Mouse (Mus musculus) stomach, embryonic 16.5 days (tissue): ENCODE results near the gene Hdac8. TPM values are rescaled to one million over a fixed set of nuclear protein-coding genes. Genes with fewer than 3 reads are reported as not detected.

Experiments
- ATAC-seq: fragments of 200-750 bp; cut with Nextera tagmentation; 2 replicates; pipeline ENCODE4 v1.8.0; 2017; ENCODE audit warnings: moderate number of reproducible peaks, moderate TSS enrichment; ENCODE audit not compliant: insufficient read depth, low FRiP score
- H3K27ac ChIP-seq: fragments of 300-500 bp; sonication (generic); 2 replicates; pipeline ENCODE4 v1.5.1; 2014; ENCODE audit warnings: low read length
- H3K27me3 ChIP-seq: fragments of 300-500 bp; sonication (generic); 2 replicates; pipeline ENCODE4 v1.6.1; 2014; ENCODE audit warnings: low read length, control low read depth, mixed read lengths; ENCODE audit not compliant: control insufficient read depth, insufficient read depth
- H3K36me3 ChIP-seq: fragments of 300-500 bp; sonication (generic); 2 replicates; pipeline ENCODE4 v1.6.1; 2014; ENCODE audit warnings: low read length; ENCODE audit not compliant: control insufficient read depth, insufficient read depth
- H3K4me1 ChIP-seq: fragments of 300-500 bp; sonication (generic); 2 replicates; pipeline ENCODE4 v1.6.1; 2014; ENCODE audit warnings: low read length, control low read depth, mixed read lengths; ENCODE audit not compliant: control insufficient read depth, insufficient read depth
- H3K4me2 ChIP-seq: fragments of 300-500 bp; sonication (generic); 2 replicates; pipeline ENCODE4 v1.6.1; 2014; ENCODE audit warnings: low read depth, low read length, mixed read lengths
- H3K4me3 ChIP-seq: fragments of 300-500 bp; sonication (generic); replicated peaks from 2 replicates; pipeline ENCODE4 v1.5.1; 2014; ENCODE audit warnings: mild to moderate bottlenecking, low read length
- H3K9ac ChIP-seq: fragments of 300-500 bp; sonication (generic); 2 replicates; pipeline ENCODE4 v1.6.1; 2014; ENCODE audit warnings: low read length
- H3K9me3 ChIP-seq: fragments of 300-500 bp; sonication (generic); replicated peaks from 2 replicates; pipeline ENCODE4 v1.6.1; 2016; ENCODE audit warnings: low read length, control low read depth; ENCODE audit not compliant: control insufficient read depth
- WGBS: fragments of 180-500 bp; shearing (Covaris S2); extraction: QIAGEN DNeasy Blood & Tissue Kit; methylation state at CpG from one replicate; pipeline ENCODE4 v1.1.7; 2014; 5-methylcytosine and 5-hydroxymethylcytosine counted together
- microRNA-seq: library from miRNA; unstranded; fragments of <30 nt; microRNA quantifications from one replicate; pipeline ENCODE4, GENCODE M21; 2016
- polyA plus RNA-seq: library from polyadenylated mRNA; unstranded; fragments of >200 nt; fragmentation: Nextera tagmentation; extraction: Ambion mirVana; gene quantifications from 2 replicates; pipeline ENCODE4 v1.2.1, GENCODE M21; 2015

Gene Hdac8
- polyA plus RNA-seq, 1 experiment from 2014 or later, result 9.2 TPM

GRCm38 (mm10) chrX:102251221-102251936, 253.8 kb downstream of the Hdac8 start:
- H3K36me3 ChIP-seq, result no peaks in the 10 kb centered on the region
- H3K4me1 ChIP-seq, result 0 out of 2 replicates have a peak, but pooled peaks cover 3% of the 10 kb centered on the region
- peak; percentile 48; the same call in 1 of the 2 replicates for ATAC-seq
- H3K27ac ChIP-seq, result no peak overlapping the region
- H3K9ac ChIP-seq, result peak overlapping the region; percentile 20
- H3K27me3 ChIP-seq, result peaks cover 44% of the 10 kb centered on the region
- 10% methylated on average over 73 of the region's 80 CpGs for WGBS
- H3K9me3 ChIP-seq, result no peaks in the 10 kb centered on the region
- peak overlapping the region; percentile 67 for H3K4me2 ChIP-seq
- H3K4me3 ChIP-seq, result peak overlapping the region; percentile 54

GRCm38 (mm10) chrX:102250891-102251170, 254.3 kb downstream of the Hdac8 start:
- H3K27me3 ChIP-seq, result peaks cover 45% of the 10 kb centered on the region
- H3K9me3 ChIP-seq, result no peaks in the 10 kb centered on the region
- peak overlapping the region; percentile 54 for H3K4me3 ChIP-seq
- ATAC-seq, result no peak
- WGBS, result 12% methylated on average over 24 of the region's 24 CpGs
- peak overlapping the region; percentile 67 for H3K4me2 ChIP-seq
- no peaks in the 10 kb centered on the region for H3K36me3 ChIP-seq
- H3K9ac ChIP-seq, result peak overlapping the region; percentile 20; the same call in 1 of the 2 replicates
- H3K27ac ChIP-seq, result no peak overlapping the region
- H3K4me1 ChIP-seq, result 0 out of 2 replicates have a peak, but pooled peaks cover 3% of the 10 kb centered on the region

- H3K9ac ChIP-seq, result no peak overlapping the region
These were observed 254.8 kb downstream of the Hdac8 start for GRCm38 (mm10) chrX:102250150-102250890.

GRCm38 (mm10) chrX:102244334-102244733, 260.8 kb downstream of the Hdac8 start:
- Histone ChIP-seq H3K27ac (no peak overlapping the region), H3K36me3 (no peaks in the 10 kb centered on the region), H3K4me3 (no peak overlapping the region), H3K4me2 (no peak overlapping the region), H3K27me3 (peaks cover 10% of the 10 kb centered on the region; the same call in 1 of the 2 replicates), H3K4me1 (no peaks in the 10 kb centered on the region), H3K9ac (no peak overlapping the region), H3K9me3 (no peaks in the 10 kb centered on the region)
- ATAC-seq, result no peak
- WGBS, result 58% methylated on average over 2 of the region's 2 CpGs

More at GRCm38 (mm10) chrX:102250150-102250890, 254.8 kb downstream of the Hdac8 start:
- Histone ChIP-seq H3K4me1 (0 out of 2 replicates have a peak, but pooled peaks cover 3% of the 10 kb centered on the region), H3K27ac (no peak overlapping the region), H3K36me3 (no peaks in the 10 kb centered on the region), H3K9me3 (no peaks in the 10 kb centered on the region), H3K4me2 (peak overlapping the region; percentile 67), H3K4me3 (peak overlapping the region; percentile 54), H3K27me3 (peaks cover 45% of the 10 kb centered on the region)
- WGBS, result 18% methylated on average over 66 of the region's 68 CpGs
- no peak for ATAC-seq

Small RNA genes within 50 kb of the gene (microRNA-seq; reads per million reads assigned to microRNA genes)
- gene Gm26318, result not detected

Other genes starting within 250 kb of the Hdac8 start
- 7.0 and 8.2 TPM in 2 replicates for gene Phka1, start 138.9 kb upstream of the Hdac8 start, polyA plus RNA-seq
- not detected in 2 replicates for gene Gm3880, start 181.6 kb upstream of the Hdac8 start, polyA plus RNA-seq
- not detected in 2 replicates for gene Gm9112, start 202.3 kb upstream of the Hdac8 start, polyA plus RNA-seq
- gene Dmrtc1b, start 202.5 kb upstream of the Hdac8 start, polyA plus RNA-seq, result not detected in 2 replicates